Mouse (Mus musculus): ENCODE results near the gene Cyp1b1.

DNA sequence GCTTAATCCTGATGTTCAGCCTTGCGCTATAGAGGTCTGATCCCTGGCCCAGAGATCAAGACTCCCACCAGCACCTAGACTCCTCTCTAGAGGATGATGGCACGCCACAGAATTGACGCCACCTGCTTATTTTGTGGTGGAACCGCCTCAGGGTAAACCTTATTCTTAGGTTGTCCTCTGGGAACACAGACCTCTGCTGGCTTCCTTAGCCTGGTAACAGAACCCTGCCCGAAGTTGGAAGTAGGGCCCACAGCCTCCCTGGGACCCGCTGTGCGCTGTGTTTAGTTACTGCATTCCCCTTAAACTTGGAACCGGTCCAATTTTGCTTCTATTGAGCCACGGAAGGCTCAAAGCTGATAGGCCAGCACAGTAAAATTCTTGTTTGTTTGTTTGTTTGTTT is 2.3 kb downstream of the Cyp1b1 start:
- TF ChIP-seq CTCF (IDR thresholded peaks at IDR 0.05; ENCODE audit: low read depth) (no peak), EP300 (optimal IDR thresholded peaks at IDR 0.05) (no peak)
